Mouse (Mus musculus): ENCODE measurements at regions not wholly inside any gene's neighbourhood (a gene's known extent, or its start where the extent isn't known, plus 50 kb on each side); places are given as distances from the start of the nearest gene placed in this dataset.

GRCm38 (mm10) chr1:161567826-161568225 lies 73.4 kb downstream of the Tnfsf18 start:
- TF ChIP-seq MYOD1 (IDR thresholded peaks at IDR 0.05; ENCODE audit: control insufficient read depth, insufficient read length, low read depth) (no peak), CTCF (IDR thresholded peaks at IDR 0.05; ENCODE audit: control insufficient read depth, insufficient read depth, insufficient read length) (no peak), MAX (IDR thresholded peaks at IDR 0.05) (no peak), CEBPB (IDR thresholded peaks at IDR 0.05; ENCODE audit: low read depth) (no peak), USF1 (IDR thresholded peaks at IDR 0.05; ENCODE audit: low read depth) (no peak), MYOG (IDR thresholded peaks at IDR 0.05; ENCODE audit: control insufficient read depth, extremely low read depth, insufficient read length) (no peak)

Data from C2C12 (cell line).